Mouse (Mus musculus): ENCODE results near the gene Khk.

Khk gene

DNA sequence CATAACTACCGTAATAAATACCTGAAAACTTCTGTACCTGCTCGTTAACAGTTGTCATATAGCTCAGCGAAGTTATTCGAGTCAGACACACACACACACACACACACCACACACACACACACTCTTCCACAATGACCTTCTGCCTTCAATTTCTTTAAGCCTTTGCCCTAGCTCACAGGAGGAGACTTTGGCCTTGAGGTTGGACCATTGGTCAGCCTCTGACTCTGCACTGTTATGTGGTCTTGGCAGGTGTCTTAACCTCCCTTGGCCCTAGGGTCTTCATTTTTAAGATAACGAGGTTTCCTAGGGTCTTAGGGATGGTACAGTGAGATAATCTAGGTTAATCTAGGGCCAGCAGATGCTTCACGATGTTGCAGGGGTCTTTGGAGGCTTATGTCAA lies 23.1 kb downstream of the Khk start:
- CTCF ChIA-PET, result interaction anchor here (0.5 to 2.3 kb wide), 17 partner anchors 10 to 588 kb away, joined by 3 to 15 read pairs (median 4); partner anchors contain the start of genes Khk (in 1 of the 4), Mapre3 (in 1 of the 4) and Preb (in 1 of the 4)
- POLR2A ChIA-PET, result interaction anchor here (0.5 to 2.8 kb wide), 22 partner anchors 9 to 191 kb away, joined by 3 to 14 read pairs (median 4); partner anchors contain the start of genes Preb (in 2 of the 4), Agbl5 (in 1 of the 4), Emilin1 (in 1 of the 4) and Khk (in 1 of the 4)

DNA sequence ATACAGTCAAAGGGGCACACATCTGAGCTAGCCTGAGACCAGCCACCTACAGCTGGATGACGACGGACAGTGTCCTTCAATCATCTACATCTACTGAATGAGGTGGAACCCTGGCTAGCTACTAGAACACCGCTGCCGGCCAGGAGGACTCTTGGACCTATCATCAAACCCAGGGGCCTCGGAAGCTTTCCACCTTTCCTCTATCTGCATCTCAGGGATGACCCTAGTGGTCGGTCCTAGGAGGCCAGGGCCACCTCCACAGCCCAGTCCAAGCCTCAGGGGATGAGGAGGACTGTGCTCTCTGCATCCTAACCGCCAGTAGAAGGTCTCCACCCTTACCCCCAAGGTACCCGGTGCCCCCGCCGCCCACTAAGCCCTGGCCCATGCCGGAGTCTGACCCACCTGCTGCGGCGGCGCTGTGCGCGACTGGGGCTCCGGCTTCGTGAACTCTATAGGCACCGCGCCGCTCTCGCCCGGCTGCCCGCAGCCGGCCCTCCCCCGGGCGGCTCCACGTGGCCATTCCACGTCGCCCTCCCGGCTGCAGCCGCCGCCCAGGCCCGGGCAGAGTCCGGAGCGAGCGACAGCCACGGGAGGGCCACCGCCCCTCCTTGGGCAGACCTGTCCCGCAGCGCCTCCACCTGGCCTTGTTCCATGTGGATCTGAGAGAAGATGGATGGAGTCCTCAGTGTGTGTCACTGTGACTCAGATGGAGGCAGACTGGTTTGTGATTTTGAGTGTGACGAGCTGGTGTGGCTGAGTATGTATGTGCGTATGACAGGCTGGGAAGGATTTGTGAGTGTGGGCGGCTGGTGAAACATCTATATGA lies 23.9 kb downstream of the Khk start, which contains the start of gene Cgref1:
Gene Cgref1 (minus strand): TSS at position 636 of the 826 bp plus-strand sequence.
- ChIA-PET CTCF (interaction anchor here (0.6 to 2.3 kb wide), 24 partner anchors 9 to 1395 kb away, joined by 3 to 15 read pairs (median 4); partner anchors contain the start of genes Khk (in 2 of the 4), Mapre3 (in 1 of the 4) and Preb (in 1 of the 4)), POLR2A (interaction anchor here (0.5 to 2.8 kb wide), 21 partner anchors 8 to 191 kb away, joined by 3 to 14 read pairs (median 3); partner anchors contain the start of genes Preb (in 3 of the 4), Khk (in 2 of the 4), Agbl5 (in 1 of the 4) and Emilin1 (in 1 of the 4))

DNA sequence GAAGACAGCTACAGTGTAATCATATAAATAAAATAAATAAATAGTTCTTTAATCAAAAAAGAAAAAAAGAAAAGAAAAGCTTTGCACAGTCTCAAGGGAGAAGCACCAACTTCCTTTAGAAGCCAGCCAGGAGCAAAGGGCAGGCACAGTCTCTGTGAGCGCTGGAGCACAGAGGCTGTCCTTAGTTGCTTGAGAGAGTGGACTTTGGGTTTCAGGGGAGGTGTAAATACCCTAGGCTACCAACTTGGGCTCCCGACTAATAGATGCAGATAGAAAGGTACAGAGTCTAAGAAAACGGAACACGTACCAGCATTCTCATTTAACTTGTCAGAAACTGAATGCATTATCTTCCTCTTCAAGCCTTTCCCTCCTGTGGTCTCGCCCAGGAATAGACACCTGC lies 27.4 kb downstream of the Khk start:
- ChIA-PET POLR2A (interaction anchor here (0.5 to 5.3 kb wide), 14 partner anchors 10 to 237 kb away, joined by 3 to 77 read pairs (median 10); partner anchors contain the start of genes Preb (in 3 of the 4), Ost4 (in 2 of the 4), Agbl5 (in 1 of the 4) and Atraid (in 1 of the 4)), CTCF (interaction anchor here in 2 of 4 experiments (1.6 to 2.0 kb wide), 2 partner anchors 56 to 174 kb away, joined by 3 to 8 read pairs; no protein-coding TSS in a partner anchor)

DNA sequence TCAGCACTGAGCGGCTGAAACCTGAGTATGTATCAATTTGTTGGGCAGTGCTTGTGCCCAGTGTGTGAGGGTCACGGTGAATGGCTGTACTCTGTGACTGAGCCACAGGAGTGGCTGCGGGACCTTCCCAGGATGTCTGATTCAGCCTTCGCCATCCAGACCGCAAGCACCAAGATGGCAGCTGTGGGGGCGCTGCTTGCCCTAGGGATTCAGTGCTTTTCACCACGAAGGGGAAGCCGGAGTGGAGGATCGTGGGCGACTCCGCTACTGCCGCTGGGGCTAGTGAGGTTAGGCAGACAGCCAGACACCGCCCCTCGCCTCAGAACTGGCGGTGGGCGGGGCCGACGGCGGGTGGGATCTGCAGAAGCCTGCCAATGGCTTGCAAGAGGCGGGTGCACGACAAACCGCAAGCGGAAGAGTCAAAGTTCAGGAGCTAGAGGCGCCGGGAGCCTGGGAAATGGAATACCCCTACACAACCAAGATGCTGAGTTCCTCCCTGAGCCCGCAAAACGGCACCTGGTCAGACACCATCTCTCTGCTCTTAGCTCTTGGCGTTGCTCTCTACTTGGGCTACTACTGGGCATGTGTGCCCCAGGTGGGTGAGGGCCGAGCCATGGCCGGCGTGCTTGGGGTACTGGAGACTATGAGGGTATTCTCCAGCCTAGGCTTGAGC lies 28.6 kb downstream of the Khk start:
- ChIA-PET POLR2A (interaction anchor here (0.6 to 5.3 kb wide), 92 partner anchors 9 to 1506 kb away, joined by 3 to 77 read pairs (median 4); partner anchors contain the start of genes Preb (in 4 of the 4), Atraid (in 3 of the 4), Khk (in 3 of the 4) and Ost4 (in 3 of the 4)), CTCF (interaction anchor here (0.5 to 2.0 kb wide), 23 partner anchors 9 to 345 kb away, joined by 3 to 13 read pairs (median 4); partner anchors contain the start of gene Preb (in 1 of the 4))

DNA sequence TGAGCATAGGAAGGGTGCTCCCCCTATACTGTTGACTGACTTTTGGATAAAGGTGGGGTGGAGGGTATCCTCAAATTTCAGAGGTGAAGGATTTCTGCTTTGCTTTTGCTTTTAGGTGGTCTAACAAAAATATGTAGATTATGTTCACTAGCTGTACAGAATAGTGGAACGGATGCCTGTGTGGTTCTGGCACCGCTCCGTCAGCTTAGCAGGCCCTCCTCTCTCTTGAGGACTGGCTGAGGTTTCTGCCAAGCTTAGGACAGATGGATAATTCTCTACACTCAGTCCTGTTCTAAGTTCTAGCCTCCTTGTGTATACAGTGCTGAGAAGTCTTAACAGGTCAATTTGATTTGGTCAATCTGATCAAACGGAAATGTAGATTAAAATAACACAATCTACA lies 29.2 kb downstream of the Khk start:
- POLR2A ChIA-PET, result interaction anchor here (0.6 to 5.3 kb wide), 90 partner anchors 9 to 1507 kb away, joined by 3 to 77 read pairs (median 4); partner anchors contain the start of genes Preb (in 4 of the 4), Atraid (in 3 of the 4), Khk (in 3 of the 4) and Ost4 (in 3 of the 4)
- CTCF ChIA-PET, result interaction anchor here (0.5 to 2.0 kb wide), 22 partner anchors 9 to 345 kb away, joined by 3 to 13 read pairs (median 4); partner anchors contain the start of gene Preb (in 1 of the 4)

DNA sequence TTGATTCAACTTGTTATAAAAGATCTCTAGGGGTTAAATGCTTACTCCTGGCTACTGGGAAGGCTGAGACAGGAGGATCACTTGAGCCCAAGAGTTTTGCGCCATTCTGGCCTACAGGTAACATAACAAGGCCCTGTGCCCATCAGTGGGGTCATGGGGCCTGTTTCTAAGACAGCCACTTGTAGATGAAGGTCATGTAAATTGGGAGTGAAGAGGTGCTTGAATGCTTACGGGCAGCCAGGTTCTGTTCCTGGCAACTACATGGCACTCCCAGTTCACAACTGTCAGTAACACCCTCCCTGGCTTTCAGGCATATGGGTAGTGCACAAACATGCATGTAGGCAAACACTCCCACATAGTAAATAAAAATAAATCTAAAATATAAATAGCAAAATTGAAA lies 29.7 kb downstream of the Khk start:
- CTCF ChIA-PET, result interaction anchor here in 3 of 4 experiments (1.0 to 1.4 kb wide), 5 partner anchors 21 to 155 kb away, joined by 3 to 13 read pairs (median 4); no protein-coding TSS in a partner anchor
- POLR2A ChIA-PET, result interaction anchor here (0.9 to 5.3 kb wide), 34 partner anchors 9 to 267 kb away, joined by 3 to 77 read pairs (median 6); partner anchors contain the start of genes Preb (in 4 of the 4), Atraid (in 3 of the 4), Khk (in 3 of the 4) and Slc5a6 (in 2 of the 4)

DNA sequence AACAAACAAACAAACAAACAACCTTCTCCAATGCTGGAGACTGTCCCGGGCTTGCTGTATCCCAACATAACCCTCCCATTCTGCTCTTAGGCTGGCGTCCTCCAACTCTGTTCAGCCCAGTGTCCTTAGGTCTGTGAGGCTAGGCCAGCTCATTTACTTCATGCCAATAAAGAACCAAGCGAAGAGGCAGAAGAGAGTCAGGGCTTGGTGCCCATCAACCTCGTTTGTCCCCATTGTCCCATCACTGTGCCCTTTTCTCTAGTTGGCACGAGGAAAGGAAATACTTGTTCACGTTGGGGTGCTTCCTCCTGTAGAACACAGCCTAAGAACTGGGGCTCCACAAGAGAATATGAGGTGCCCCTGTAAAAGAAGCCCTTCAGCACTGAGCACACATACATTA lies 30.5 kb downstream of the Khk start:
- CTCF ChIA-PET, result interaction anchor here in 1 of 4 experiments (1.7 kb wide), 1 partner anchor 22 kb away, joined by 6 read pairs; no protein-coding TSS in a partner anchor
- POLR2A ChIA-PET, result interaction anchor here in 2 of 4 experiments (1.1 to 5.3 kb wide), 3 partner anchors 8 to 293 kb away, joined by 3 to 77 read pairs (median 25); partner anchors contain the start of genes Atraid (in 1 of the 2), Preb (in 1 of the 2) and Slc5a6 (in 1 of the 2)

DNA sequence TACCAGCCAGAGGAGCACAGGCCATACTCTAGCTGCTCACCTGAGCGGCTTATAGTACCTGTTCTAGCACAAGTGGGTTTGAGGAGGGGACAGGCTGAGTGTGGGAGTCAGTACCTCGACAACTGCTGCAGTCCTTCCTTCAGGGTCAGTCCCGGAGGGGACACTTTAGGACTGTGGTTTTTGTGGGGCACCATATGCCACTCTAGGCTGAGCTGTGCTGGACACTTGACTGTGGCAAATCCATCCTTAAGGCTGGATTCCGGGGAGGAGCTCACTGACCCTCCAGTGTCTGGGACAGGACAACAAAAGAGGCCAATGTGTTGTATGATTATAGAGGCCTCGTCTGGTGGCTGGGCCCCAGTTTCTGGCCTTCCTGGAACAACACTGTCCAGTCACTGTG lies 31.3 kb downstream of the Khk start:
- POLR2A ChIA-PET, result interaction anchor here in 2 of 4 experiments (1.0 to 5.3 kb wide), 8 partner anchors 7 to 294 kb away, joined by 3 to 77 read pairs (median 4); partner anchors contain the start of gene Preb (in 1 of the 2)

DNA sequence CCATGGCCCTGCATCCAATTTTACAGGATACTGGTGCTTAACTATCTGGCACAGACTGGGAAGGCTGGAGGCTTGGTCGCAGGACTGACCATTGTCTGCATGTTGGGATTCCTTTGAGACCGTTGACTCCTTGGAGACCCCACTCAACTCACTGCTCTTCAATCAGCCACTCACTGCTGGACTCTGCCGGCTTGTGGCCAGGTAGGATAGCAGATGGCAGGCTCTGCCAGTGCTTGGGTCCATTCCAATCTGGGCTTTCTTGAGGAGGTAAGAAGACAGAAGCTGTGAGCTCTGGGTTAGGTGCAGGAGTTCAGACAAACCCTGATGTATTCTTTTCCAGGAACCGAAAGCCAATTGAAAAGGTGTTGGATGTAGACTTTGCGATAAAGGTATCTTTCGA lies 32.8 kb downstream of the Khk start:
- ChIA-PET POLR2A (interaction anchor here in 2 of 4 experiments (0.8 to 1.7 kb wide), 6 partner anchors 11 to 163 kb away, joined by 3 to 9 read pairs (median 3); no protein-coding TSS in a partner anchor), CTCF (interaction anchor here in 2 of 4 experiments (0.8 to 1.7 kb wide), 4 partner anchors 8 to 44 kb away, joined by 3 to 5 read pairs (median 4); partner anchors contain the start of gene Cgref1 (in 1 of the 2))

More for the DNA sequence above, 31.3 kb downstream of the Khk start:
- CTCF ChIA-PET, result interaction anchor here in 1 of 4 experiments (1.7 kb wide), 1 partner anchor 23 kb away, joined by 6 read pairs; no protein-coding TSS in a partner anchor

DNA sequence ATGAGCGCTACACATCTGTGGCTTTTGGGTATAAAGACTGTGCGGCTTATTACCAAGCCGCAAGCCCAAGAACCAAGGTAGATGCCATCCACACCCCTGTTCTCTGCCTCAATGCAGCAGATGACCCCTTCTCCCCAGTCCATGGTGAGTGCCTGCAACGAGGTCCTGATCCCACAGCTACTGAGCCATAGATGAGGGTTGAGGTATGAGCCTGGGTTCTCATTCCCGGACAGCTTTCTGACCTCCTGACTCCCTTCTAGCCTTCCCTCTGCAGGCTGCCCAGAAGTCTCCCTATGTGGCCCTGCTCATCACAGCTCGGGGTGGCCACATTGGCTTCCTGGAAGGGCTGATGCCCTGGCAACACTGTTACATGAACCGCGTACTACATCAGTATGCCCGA lies 33.3 kb downstream of the Khk start:
- ChIA-PET CTCF (interaction anchor here in 2 of 4 experiments (0.8 to 1.7 kb wide), 4 partner anchors 9 to 44 kb away, joined by 3 to 5 read pairs (median 4); partner anchors contain the start of gene Cgref1 (in 1 of the 2)), POLR2A (interaction anchor here in 3 of 4 experiments (0.6 to 1.8 kb wide), 12 partner anchors 10 to 163 kb away, joined by 3 to 9 read pairs (median 3); no protein-coding TSS in a partner anchor)

DNA sequence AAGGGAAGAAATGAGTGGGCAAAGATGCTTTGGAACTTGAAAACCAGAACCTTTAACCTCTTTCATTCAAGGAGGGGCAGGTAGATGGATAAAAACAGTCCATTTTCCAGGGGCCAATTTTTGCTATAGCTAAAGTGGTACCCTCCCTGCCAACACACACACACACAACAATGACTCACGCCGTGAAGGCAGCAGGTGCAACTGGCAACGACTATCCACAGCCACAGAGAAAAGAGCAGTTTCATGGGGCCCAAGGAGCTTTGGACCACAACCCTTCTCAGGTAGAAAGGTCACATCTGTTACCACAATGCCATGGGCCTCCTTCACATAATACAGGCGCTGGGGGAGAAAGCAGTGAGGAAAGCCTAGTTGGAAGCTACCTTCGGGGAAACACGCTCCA lies 34.5 kb downstream of the Khk start:
- POLR2A ChIA-PET, result interaction anchor here in 2 of 4 experiments (0.5 to 1.8 kb wide), 13 partner anchors 14 to 224 kb away, joined by 3 to 7 read pairs (median 3); partner anchors contain the start of genes Cad (in 1 of the 2), Gm29609 (in 1 of the 2), Gtf3c2 (in 1 of the 2) and Khk (in 1 of the 2)

DNA sequence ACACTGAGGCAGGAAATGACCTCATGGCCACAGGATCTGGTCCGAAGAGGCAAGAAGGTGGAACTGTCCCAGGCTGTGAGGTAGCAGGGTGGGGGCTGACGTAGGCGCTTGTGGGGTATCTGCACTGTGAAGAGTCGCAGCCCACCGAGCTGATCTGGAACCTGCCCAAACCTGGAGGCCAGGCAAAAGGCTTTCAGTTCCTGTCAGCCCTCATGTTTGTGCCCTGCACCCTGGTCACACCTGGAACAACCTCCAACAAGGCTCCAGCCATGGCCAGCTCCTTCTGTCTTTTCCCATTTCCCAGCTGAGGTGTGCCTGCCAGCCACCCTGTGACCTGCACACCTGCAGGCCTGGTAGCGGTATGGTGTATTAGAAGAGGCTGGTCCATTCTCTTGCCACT lies 36.7 kb downstream of the Khk start:
- ChIA-PET CTCF (interaction anchor here in 1 of 4 experiments (0.6 kb wide), 1 partner anchor 125 kb away, joined by 3 read pairs; no protein-coding TSS in a partner anchor), POLR2A (interaction anchor here in 2 of 4 experiments (0.6 to 5.1 kb wide), 3 partner anchors 7 to 56 kb away, joined by 3 to 77 read pairs (median 14); partner anchors contain the start of gene Cgref1 (in 1 of the 2))

More for the DNA sequence above, 34.5 kb downstream of the Khk start:
- CTCF ChIA-PET, result interaction anchor here in 1 of 4 experiments (1.6 kb wide), 1 partner anchor 8 kb away, joined by 4 read pairs; no protein-coding TSS in a partner anchor

DNA sequence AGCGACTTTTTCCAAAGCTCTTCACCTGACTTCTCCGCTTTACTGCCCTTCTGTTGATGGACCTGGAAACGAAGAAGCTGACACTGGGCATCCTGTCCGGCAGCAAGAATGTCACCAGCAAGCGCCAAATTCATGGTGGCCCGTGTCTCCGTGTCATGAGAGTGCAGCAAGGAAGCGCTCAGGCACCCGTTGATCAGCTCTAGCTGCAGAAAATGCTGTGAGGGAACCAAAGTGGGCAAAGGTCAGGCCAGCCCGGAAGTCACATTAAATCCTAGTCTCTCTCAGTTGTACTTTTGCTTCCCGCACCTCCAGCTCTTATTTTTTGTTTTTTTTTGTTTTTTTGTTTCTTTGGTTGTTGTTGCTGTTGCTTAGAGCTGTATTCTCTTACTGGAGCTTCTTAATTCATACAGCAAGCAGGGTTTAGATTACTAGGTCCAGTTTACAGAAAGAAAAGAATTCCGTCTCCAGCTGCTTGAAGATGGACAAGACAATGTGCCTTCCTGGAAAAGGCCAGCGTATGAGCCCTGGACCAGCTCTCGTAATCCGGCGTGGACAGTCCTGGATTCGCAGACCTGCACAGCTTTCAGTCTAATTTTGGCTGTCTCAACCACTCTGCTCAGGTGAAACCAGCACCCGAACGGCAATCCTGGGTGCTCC lies 38.1 kb downstream of the Khk start:
- CTCF ChIA-PET, result interaction anchor here (0.6 to 1.9 kb wide), 19 partner anchors 9 to 249 kb away, joined by 3 to 15 read pairs (median 4); partner anchors contain the start of genes Atraid (in 1 of the 4) and Cgref1 (in 1 of the 4)

DNA sequence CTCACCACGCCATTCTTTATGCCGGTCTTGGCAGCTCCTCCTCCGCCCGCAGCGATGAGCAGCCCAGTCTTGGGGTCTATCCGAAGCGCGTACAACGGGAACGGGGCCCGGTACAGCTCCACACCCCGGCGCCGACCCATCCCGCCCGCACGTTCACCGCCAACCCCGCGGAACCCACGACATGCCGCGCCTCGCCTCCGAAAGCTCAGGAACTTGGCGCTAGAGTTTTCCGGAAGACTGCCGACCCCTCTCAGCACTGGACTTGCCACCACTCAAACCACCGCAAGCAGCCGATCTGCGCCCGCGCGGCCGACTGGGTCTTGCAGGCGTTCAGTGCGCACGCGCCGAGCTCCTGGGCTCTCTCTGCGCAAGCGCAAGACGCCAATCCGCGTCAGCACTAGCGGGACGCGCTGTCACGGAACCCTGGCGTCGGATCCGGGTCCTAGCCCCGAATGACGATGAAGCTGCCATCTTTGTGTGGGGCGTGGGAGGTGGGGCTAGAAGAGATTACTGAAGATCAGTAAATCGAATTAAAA lies 38.8 kb downstream of the Khk start, which contains the start of gene Preb:
Gene Preb (minus strand): TSS at position 396 of the 536 bp plus-strand sequence.
- CTCF ChIA-PET, result interaction anchor here (0.6 to 1.9 kb wide), 18 partner anchors 10 to 185 kb away, joined by 3 to 15 read pairs (median 4); partner anchors contain the start of genes Atraid (in 1 of the 4) and Cgref1 (in 1 of the 4)
- POLR2A ChIA-PET, result interaction anchor here (0.6 to 5.1 kb wide), 65 partner anchors 9 to 529 kb away, joined by 3 to 77 read pairs (median 4); partner anchors contain the start of genes Atraid (in 3 of the 4), Slc5a6 (in 3 of the 4), Cad (in 2 of the 4) and Cgref1 (in 2 of the 4)

More for the DNA sequence above, 38.1 kb downstream of the Khk start:
- POLR2A ChIA-PET, result interaction anchor here (0.6 to 5.1 kb wide), 61 partner anchors 9 to 530 kb away, joined by 3 to 77 read pairs (median 4); partner anchors contain the start of genes Atraid (in 3 of the 4), Slc5a6 (in 3 of the 4), Cad (in 2 of the 4) and Cgref1 (in 2 of the 4)

DNA sequence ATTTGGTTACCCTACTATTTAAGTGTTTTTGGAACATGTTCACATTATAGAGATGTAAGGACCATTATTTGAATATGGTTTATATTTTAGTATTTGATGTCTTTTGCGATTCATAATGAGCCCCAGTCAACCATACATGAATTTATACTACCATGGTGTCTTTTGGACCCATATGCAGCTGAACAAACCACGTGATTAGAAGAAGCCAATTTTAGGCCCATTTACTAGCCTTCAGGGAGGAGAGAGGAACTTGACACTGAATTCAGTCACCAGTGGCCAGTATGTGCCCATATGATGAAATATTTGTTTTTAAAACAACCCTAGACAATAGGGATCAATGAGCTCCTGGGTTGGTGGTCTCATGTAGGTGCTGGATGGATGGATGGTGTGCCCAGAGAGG lies 39.6 kb downstream of the Khk start:
- ChIA-PET POLR2A (interaction anchor here (1.0 to 5.1 kb wide), 33 partner anchors 9 to 294 kb away, joined by 3 to 77 read pairs (median 6); partner anchors contain the start of genes Atraid (in 2 of the 4), Cad (in 2 of the 4), Khk (in 2 of the 4) and Ost4 (in 2 of the 4)), CTCF (interaction anchor here (0.6 to 1.9 kb wide), 11 partner anchors 11 to 97 kb away, joined by 3 to 15 read pairs (median 5); partner anchors contain the start of gene Cgref1 (in 1 of the 4))
